Mouse (Mus musculus): ENCODE results near the gene Slc6a2. TPM values are rescaled to one million over a fixed set of nuclear protein-coding genes. Genes with fewer than 3 reads are reported as not detected.

The Slc6a2 gene
- 0.13 TPM in 1 of 2 replicates, not detected in the other for polyA plus RNA-seq (2011; ENCODE audit: insufficient read depth, insufficient read length, low read depth, missing spikeins)

GRCm38 (mm10) chr8:92959779-92960178 is at the start of gene Slc6a2:
TSS of gene Slc6a2 (plus strand) at chr8:92960079.
- Histone ChIP-seq H3K9me3 (replicated peaks; ENCODE audit: control insufficient read depth, insufficient read depth, low read length, poor library complexity, severe bottlenecking) (no peaks in the 10 kb centered on the region), H3K9ac (ENCODE audit: low read depth, poor library complexity, severe bottlenecking) (peak within 1 kb of the TSS; percentile 39), H3K4me1 (ENCODE audit: control insufficient read depth, insufficient read depth, low read length) (no peaks in the 10 kb centered on the region), H3K27me3 (ENCODE audit: control insufficient read depth, insufficient read depth, low read length, poor library complexity, severe bottlenecking) (peaks cover 18% of the 10 kb centered on the region), H3K36me3 (ENCODE audit: control insufficient read depth, insufficient read depth, low read length, poor library complexity, severe bottlenecking) (no peaks in the 10 kb centered on the region), H3K4me3 (ENCODE audit: low read depth, low read length) (peak within 1 kb of the TSS; percentile 53), H3K27ac (ENCODE audit: insufficient read depth, low read length) (no peak within 1 kb of the TSS)
- TF ChIP-seq EP300 (IDR thresholded peaks at IDR 0.05; ENCODE audit: insufficient read depth, low read depth, low read length) (no peak), POLR2A (IDR thresholded peaks at IDR 0.05; ENCODE audit: insufficient read depth, low read length) (no peak), CTCF (IDR thresholded peaks at IDR 0.05; ENCODE audit: low read depth, low read length) (no peak)

GRCm38 (mm10) chr8:92911477-92911876 is 48.4 kb upstream of the Slc6a2 start:
- H3K4me3 ChIP-seq (ENCODE audit: low read depth, low read length) = no peak overlapping the region
- no peak for TF ChIP-seq CTCF (IDR thresholded peaks at IDR 0.05; ENCODE audit: low read depth, low read length)
- no peak for TF ChIP-seq EP300 (IDR thresholded peaks at IDR 0.05; ENCODE audit: insufficient read depth, low read depth, low read length)
- no peak for TF ChIP-seq POLR2A (IDR thresholded peaks at IDR 0.05; ENCODE audit: insufficient read depth, low read length)
- H3K27me3 ChIP-seq (ENCODE audit: control insufficient read depth, insufficient read depth, low read length, poor library complexity, severe bottlenecking) = no peaks in the 10 kb centered on the region; the same call in 1 of the 2 replicates
- no peaks in the 10 kb centered on the region; the same call in 1 of the 2 replicates for H3K9me3 ChIP-seq (replicated peaks; ENCODE audit: control insufficient read depth, insufficient read depth, low read length, poor library complexity, severe bottlenecking)
- no peaks in the 10 kb centered on the region for H3K4me1 ChIP-seq (ENCODE audit: control insufficient read depth, insufficient read depth, low read length)
- no peak overlapping the region for H3K9ac ChIP-seq (ENCODE audit: low read depth, poor library complexity, severe bottlenecking)
- no peaks in the 10 kb centered on the region for H3K36me3 ChIP-seq (ENCODE audit: control insufficient read depth, insufficient read depth, low read length, poor library complexity, severe bottlenecking)
- H3K27ac ChIP-seq (ENCODE audit: insufficient read depth, low read length) = no peak overlapping the region

- Histone ChIP-seq H3K9me3 (replicated peaks; ENCODE audit: control insufficient read depth, insufficient read depth, low read length, poor library complexity, severe bottlenecking) (no peaks in the 10 kb centered on the region), H3K36me3 (ENCODE audit: control insufficient read depth, insufficient read depth, low read length, poor library complexity, severe bottlenecking) (no peaks in the 10 kb centered on the region), H3K9ac (ENCODE audit: low read depth, poor library complexity, severe bottlenecking) (no peak overlapping the region), H3K27me3 (ENCODE audit: control insufficient read depth, insufficient read depth, low read length, poor library complexity, severe bottlenecking) (no peaks in the 10 kb centered on the region; the same call in 1 of the 2 replicates), H3K4me1 (ENCODE audit: control insufficient read depth, insufficient read depth, low read length) (no peaks in the 10 kb centered on the region), H3K27ac (ENCODE audit: insufficient read depth, low read length) (no peak overlapping the region), H3K4me3 (ENCODE audit: low read depth, low read length) (no peak overlapping the region)
- TF ChIP-seq CTCF (IDR thresholded peaks at IDR 0.05; ENCODE audit: low read depth, low read length) = no peak
- no peak for TF ChIP-seq EP300 (IDR thresholded peaks at IDR 0.05; ENCODE audit: insufficient read depth, low read depth, low read length)
- no peak for TF ChIP-seq POLR2A (IDR thresholded peaks at IDR 0.05; ENCODE audit: insufficient read depth, low read length)
These were observed 46.5 kb upstream of the Slc6a2 start for GRCm38 (mm10) chr8:92913396-92913795.

GRCm38 (mm10) chr8:92916082-92916481 is 43.8 kb upstream of the Slc6a2 start:
- Histone ChIP-seq H3K36me3 (ENCODE audit: control insufficient read depth, insufficient read depth, low read length, poor library complexity, severe bottlenecking) (no peaks in the 10 kb centered on the region), H3K4me1 (ENCODE audit: control insufficient read depth, insufficient read depth, low read length) (no peaks in the 10 kb centered on the region), H3K27me3 (ENCODE audit: control insufficient read depth, insufficient read depth, low read length, poor library complexity, severe bottlenecking) (no peaks in the 10 kb centered on the region), H3K27ac (ENCODE audit: insufficient read depth, low read length) (no peak overlapping the region), H3K4me3 (ENCODE audit: low read depth, low read length) (no peak overlapping the region), H3K9ac (ENCODE audit: low read depth, poor library complexity, severe bottlenecking) (no peak overlapping the region), H3K9me3 (replicated peaks; ENCODE audit: control insufficient read depth, insufficient read depth, low read length, poor library complexity, severe bottlenecking) (no peaks in the 10 kb centered on the region)
- TF ChIP-seq EP300 (IDR thresholded peaks at IDR 0.05; ENCODE audit: insufficient read depth, low read depth, low read length) = no peak
- TF ChIP-seq POLR2A (IDR thresholded peaks at IDR 0.05; ENCODE audit: insufficient read depth, low read length) = no peak
- TF ChIP-seq CTCF (IDR thresholded peaks at IDR 0.05; ENCODE audit: low read depth, low read length) = no peak

- Histone ChIP-seq H3K9me3 (replicated peaks; ENCODE audit: control insufficient read depth, insufficient read depth, low read length, poor library complexity, severe bottlenecking) (no peaks in the 10 kb centered on the region), H3K9ac (ENCODE audit: low read depth, poor library complexity, severe bottlenecking) (no peak overlapping the region), H3K36me3 (ENCODE audit: control insufficient read depth, insufficient read depth, low read length, poor library complexity, severe bottlenecking) (no peaks in the 10 kb centered on the region), H3K4me3 (ENCODE audit: low read depth, low read length) (no peak overlapping the region), H3K27me3 (ENCODE audit: control insufficient read depth, insufficient read depth, low read length, poor library complexity, severe bottlenecking) (0 out of 2 replicates have a peak, but pooled peaks cover 1% of the 10 kb centered on the region), H3K4me1 (ENCODE audit: control insufficient read depth, insufficient read depth, low read length) (no peaks in the 10 kb centered on the region), H3K27ac (ENCODE audit: insufficient read depth, low read length) (no peak overlapping the region)
- no peak for TF ChIP-seq EP300 (IDR thresholded peaks at IDR 0.05; ENCODE audit: insufficient read depth, low read depth, low read length)
- TF ChIP-seq POLR2A (IDR thresholded peaks at IDR 0.05; ENCODE audit: insufficient read depth, low read length) = no peak
- no peak for TF ChIP-seq CTCF (IDR thresholded peaks at IDR 0.05; ENCODE audit: low read depth, low read length)
These were observed 38.1 kb upstream of the Slc6a2 start for GRCm38 (mm10) chr8:92921768-92922167.

DNA sequence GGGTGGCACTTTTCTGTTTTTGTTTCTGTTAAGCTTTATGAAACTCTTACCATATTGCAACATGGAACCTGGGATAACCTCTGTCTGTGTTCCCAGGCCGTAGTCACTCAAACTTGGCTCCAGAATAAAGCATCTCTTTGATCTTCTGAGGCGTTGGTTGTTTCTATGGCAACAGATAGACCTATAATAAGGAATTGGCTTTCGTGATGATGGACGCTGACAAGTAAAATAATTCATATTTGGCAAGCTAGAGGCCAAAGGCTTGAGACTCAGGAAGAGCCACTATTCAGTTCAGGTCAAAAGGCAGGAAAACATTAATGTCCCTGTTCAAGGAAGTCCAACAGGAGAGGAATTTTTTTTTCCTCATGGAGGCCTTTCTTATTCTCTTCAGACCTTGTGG is 30.9 kb upstream of the Slc6a2 start:
- Histone ChIP-seq H3K36me3 (ENCODE audit: control insufficient read depth, insufficient read depth, low read length, poor library complexity, severe bottlenecking) (no peaks in the 10 kb centered on the region), H3K4me1 (ENCODE audit: control insufficient read depth, insufficient read depth, low read length) (no peaks in the 10 kb centered on the region), H3K4me3 (ENCODE audit: low read depth, low read length) (no peak overlapping the region), H3K27me3 (ENCODE audit: control insufficient read depth, insufficient read depth, low read length, poor library complexity, severe bottlenecking) (no peaks in the 10 kb centered on the region), H3K9ac (ENCODE audit: low read depth, poor library complexity, severe bottlenecking) (no peak overlapping the region), H3K9me3 (replicated peaks; ENCODE audit: control insufficient read depth, insufficient read depth, low read length, poor library complexity, severe bottlenecking) (no peaks in the 10 kb centered on the region), H3K27ac (ENCODE audit: insufficient read depth, low read length) (no peak overlapping the region)
- no peak for TF ChIP-seq POLR2A (IDR thresholded peaks at IDR 0.05; ENCODE audit: insufficient read depth, low read length)
- no peak for TF ChIP-seq EP300 (IDR thresholded peaks at IDR 0.05; ENCODE audit: insufficient read depth, low read depth, low read length)
- no peak for TF ChIP-seq CTCF (IDR thresholded peaks at IDR 0.05; ENCODE audit: low read depth, low read length)

All from ES-Bruce4 (cell line).